ENCODE assay signal across 18 mouse cellular contexts in genomic region chr13:98025706-98026504, GRCm38 (mm10).
DNase-seq lines count a peak whose midpoint lies in the region; ATAC-seq and TF ChIP-seq lines count a peak whose summit lies in the region.
"Had no signal": no experiment of that assay in that cellular context is flagged by ENCODE, and none has a peak within 500 bp of the region (broad histone marks: within the 10 kb centered on the region; RNA-seq: fewer than 3 reads in every experiment).

No protein-coding gene starts in this region.

- peak overlapping the region; percentile 35; the same call in 1 of the 2 replicates for H3K4me2 ChIP-seq in limb, embryonic 13.5 days (replicated peaks)
- H3K4me2 ChIP-seq in heart, postnatal 0 days (ENCODE audit: low read depth, low read length): peak overlapping the region; percentile 21; the same call in 1 of the 2 replicates
- H3K4me2 ChIP-seq in hindbrain, embryonic 11.5 days (replicated peaks; ENCODE audit: low read depth, low read length): no peak overlapping the region
- H3K4me2 ChIP-seq: embryonic facial prominence, embryonic 12.5 days; limb, embryonic 15.5 days; midbrain, embryonic 12.5 days; stomach, embryonic 15.5 days had no signal

- peaks cover 22% of the 10 kb centered on the region for H3K4me1 ChIP-seq in limb, embryonic 13.5 days
- peaks cover 23% of the 10 kb centered on the region for H3K4me1 ChIP-seq in limb, embryonic 10.5 days
- H3K4me1 ChIP-seq in embryonic fibroblast, embryonic 13.5 days (ENCODE audit: control insufficient read depth, insufficient read depth, low read length): peaks cover 2% of the 10 kb centered on the region
- peaks cover 12% of the 10 kb centered on the region for H3K4me1 ChIP-seq in heart, postnatal 0 days (ENCODE audit: control insufficient read depth, insufficient read depth)
- no peaks in the 10 kb centered on the region for H3K4me1 ChIP-seq in hindbrain, embryonic 11.5 days (replicated peaks; ENCODE audit: control insufficient read depth, insufficient read depth, low read length)

- intact Hi-C loops in gastrocnemius, postnatal 36 days (cut with DNase I): no loop called here

- no peaks in the 10 kb centered on the region for H3K36me3 ChIP-seq in limb, embryonic 13.5 days
- H3K36me3 ChIP-seq in limb, embryonic 10.5 days: no peaks in the 10 kb centered on the region
- no peaks in the 10 kb centered on the region for H3K36me3 ChIP-seq in heart, postnatal 0 days (replicated peaks; ENCODE audit: control insufficient read depth, insufficient read depth, low read length)
- no peaks in the 10 kb centered on the region for H3K36me3 ChIP-seq in hindbrain, embryonic 11.5 days (ENCODE audit: control insufficient read depth, insufficient read depth, low read length)
- H3K36me3 ChIP-seq: embryonic facial prominence, embryonic 12.5 days; limb, embryonic 15.5 days; midbrain, embryonic 12.5 days had no signal

- TF ChIP-seq CTCF in embryonic fibroblast, embryonic 13.5 days (IDR thresholded peaks at IDR 0.05; ENCODE audit: borderline replicate concordance, insufficient read depth, low read length): no peak
- TF ChIP-seq CTCF in heart, postnatal 0 days (IDR thresholded peaks at IDR 0.05; ENCODE audit: low read depth): no peak

- no peak for ATAC-seq in limb, embryonic 13.5 days (ENCODE audit: low FRiP score, low read depth)
- ATAC-seq in heart, postnatal 0 days (ENCODE audit: insufficient read depth, low read depth): no peak
- ATAC-seq in hindbrain, embryonic 11.5 days (ENCODE audit: low FRiP score): no peak
- ATAC-seq: inflammation-experienced regulatory T-cells, adult 6 months had no signal

- no peak for TF ChIP-seq POLR2A in embryonic fibroblast, embryonic 13.5 days (IDR thresholded peaks at IDR 0.05; ENCODE audit: low read depth, low read length)

- no peak overlapping the region for H3K27ac ChIP-seq in limb, embryonic 13.5 days
- no peak overlapping the region for H3K27ac ChIP-seq in limb, embryonic 10.5 days
- H3K27ac ChIP-seq in embryonic fibroblast, embryonic 13.5 days (ENCODE audit: insufficient read depth, low read length): peak overlapping the region; percentile 27; the same call in 1 of the 2 replicates
- H3K27ac ChIP-seq in heart, postnatal 0 days (ENCODE audit: low read depth): no peak overlapping the region
- no peak overlapping the region for H3K27ac ChIP-seq in hindbrain, embryonic 11.5 days (ENCODE audit: low read depth, low read length)
- H3K27ac ChIP-seq: embryonic facial prominence, embryonic 12.5 days; limb, embryonic 15.5 days; midbrain, embryonic 12.5 days; stomach, embryonic 15.5 days had no signal

- H3K4me3 ChIP-seq in limb, embryonic 13.5 days: no peak overlapping the region
- no peak overlapping the region for H3K4me3 ChIP-seq in limb, embryonic 10.5 days
- no peak overlapping the region for H3K4me3 ChIP-seq in embryonic fibroblast, embryonic 13.5 days (ENCODE audit: insufficient read depth, low read length)
- H3K4me3 ChIP-seq in heart, postnatal 0 days (ENCODE audit: low read depth, low read length): no peak overlapping the region
- no peak overlapping the region for H3K4me3 ChIP-seq in hindbrain, embryonic 11.5 days (ENCODE audit: low read depth, low read length)
- H3K4me3 ChIP-seq: embryonic facial prominence, embryonic 12.5 days; limb, embryonic 15.5 days; midbrain, embryonic 12.5 days; myocyte; stomach, embryonic 15.5 days had no signal

- H3K9me3 ChIP-seq in limb, embryonic 13.5 days: no peaks in the 10 kb centered on the region
- H3K9me3 ChIP-seq in limb, embryonic 10.5 days (replicated peaks): no peaks in the 10 kb centered on the region
- H3K9me3 ChIP-seq in heart, postnatal 0 days (replicated peaks; ENCODE audit: control insufficient read depth, low read length): no peaks in the 10 kb centered on the region
- H3K9me3 ChIP-seq in hindbrain, embryonic 11.5 days (ENCODE audit: control insufficient read depth, low read length): no peaks in the 10 kb centered on the region
- H3K9me3 ChIP-seq: embryonic facial prominence, embryonic 12.5 days; limb, embryonic 15.5 days; midbrain, embryonic 12.5 days; stomach, embryonic 15.5 days had no signal

- no peak overlapping the region for H3K9ac ChIP-seq in limb, embryonic 13.5 days
- no peak overlapping the region for H3K9ac ChIP-seq in heart, postnatal 0 days (replicated peaks; ENCODE audit: low read depth, low read length)
- H3K9ac ChIP-seq in hindbrain, embryonic 11.5 days (ENCODE audit: low read depth, low read length): no peak overlapping the region
- H3K9ac ChIP-seq: embryonic facial prominence, embryonic 12.5 days; limb, embryonic 15.5 days; midbrain, embryonic 12.5 days; stomach, embryonic 15.5 days had no signal

- DNase-seq in gastrocnemius, adult 18-20 months (ENCODE audit: low spot score): peak; percentile 15
- no peak for DNase-seq in gastrocnemius, postnatal 36 days
- DNase-seq in limb, embryonic 10.5 days (ENCODE audit: low spot score): no peak
- no peak for DNase-seq in heart, postnatal 0 days (ENCODE audit: low spot score)
- DNase-seq in hindbrain, embryonic 11.5 days (ENCODE audit: low spot score): no peak
- no peak for DNase-seq in spleen, adult 12 weeks (ENCODE audit: low spot score)
- DNase-seq: adrenal gland, adult 2 months; cerebellum, adult 11 months; kidney, postnatal 14 days; lung, postnatal 14 days had no signal

- 78% methylated on average over 26 of the region's 26 CpGs for WGBS in limb, embryonic 13.5 days
- WGBS in limb, embryonic 10.5 days: 75% methylated on average over 26 of the region's 26 CpGs
- WGBS in heart, postnatal 0 days: 64% methylated on average over 26 of the region's 26 CpGs
- WGBS in hindbrain, embryonic 11.5 days: 74% methylated on average over 26 of the region's 26 CpGs

- no peak for TF ChIP-seq EP300 in heart, postnatal 0 days (IDR thresholded peaks at IDR 0.05; ENCODE audit: low read depth)

- H3K27me3 ChIP-seq in limb, embryonic 13.5 days: no peaks in the 10 kb centered on the region
- H3K27me3 ChIP-seq in limb, embryonic 10.5 days (ENCODE audit: low read depth, poor library complexity, severe bottlenecking): no peaks in the 10 kb centered on the region
- H3K27me3 ChIP-seq in heart, postnatal 0 days (ENCODE audit: control insufficient read depth, insufficient read depth, low read length): no peaks in the 10 kb centered on the region
- no peaks in the 10 kb centered on the region for H3K27me3 ChIP-seq in hindbrain, embryonic 11.5 days (ENCODE audit: control insufficient read depth, insufficient read depth, low read length)
- H3K27me3 ChIP-seq: embryonic facial prominence, embryonic 12.5 days; midbrain, embryonic 12.5 days; stomach, embryonic 15.5 days had no signal
